Mouse (Mus musculus): ENCODE data around the gene Pfas. TPM values are rescaled to one million over a fixed set of nuclear protein-coding genes. Genes with fewer than 3 reads are reported as not detected.
"Not testable (repeated sequence)": the region's sequence is repeated elsewhere in the genome, so short reads cannot be mapped to it uniquely, and the experiment has no call there.

Pfas gene
- polyA plus RNA-seq, 1 experiment from 2014 or later: 14.3 TPM

DNA sequence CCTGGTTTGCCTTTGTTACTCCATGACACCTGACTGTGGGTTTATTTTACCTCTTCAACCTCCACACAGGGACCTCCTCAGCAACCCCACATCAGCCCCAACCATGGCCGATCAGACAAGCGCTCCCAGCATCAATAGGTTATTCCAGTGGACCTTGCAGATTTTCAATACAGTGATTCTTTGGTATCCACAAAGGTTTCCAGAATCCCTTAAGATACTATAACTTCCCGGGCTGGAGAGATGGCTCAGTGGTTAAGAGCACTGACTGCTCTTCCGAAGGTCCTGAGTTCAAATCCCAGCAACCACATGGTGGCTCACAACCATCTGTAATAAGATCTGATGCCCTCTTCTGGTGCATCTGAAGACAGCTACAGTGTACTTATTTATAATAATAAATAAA, 71.3 kb downstream of the Pfas start:
- not testable (repeated sequence) for H3K36me3 ChIP-seq (ENCODE audit: control insufficient read depth, insufficient read depth, low read length); H3K4me2 ChIP-seq (ENCODE audit: low read length); H3K4me1 ChIP-seq (ENCODE audit: control insufficient read depth in 2 of 2, insufficient read depth in 2 of 2, low read length in 2 of 2); H3K27ac ChIP-seq (replicated peaks in 1 of 2; ENCODE audit: control insufficient read depth in 1 of 2, insufficient read depth in 1 of 2, low read depth in 2 of 2, low read length in 2 of 2); H3K4me3 ChIP-seq (ENCODE audit: control insufficient read depth in 1 of 2, insufficient read depth in 1 of 2, low read depth in 1 of 2, low read length in 2 of 2); ATAC-seq (ENCODE audit: insufficient number of reproducible peaks, insufficient read depth, low FRiP score, low read depth); H3K9me3 ChIP-seq (ENCODE audit: control insufficient read depth, low read length); H3K9ac ChIP-seq (ENCODE audit: low read length); H3K27me3 ChIP-seq (ENCODE audit: control insufficient read depth, insufficient read depth, low read length)
- WGBS: 82% methylated on average over 4 of the region's 4 CpGs

Small RNAs within 50 kb of the gene (microRNA-seq; reads per million reads assigned to microRNA genes)
- gene Mir3062: 4.2 reads per million, percentile 12 among the genes with 10 or more reads in this experiment

Other genes starting within 250 kb of the Pfas start
- 61.8 and 63.2 TPM in 2 replicates for gene Ndel1, start 136.6 kb downstream of the Pfas start, polyA plus RNA-seq (2014; fragmentation: Nextera tagmentation; extraction: Ambion mirVana)
- 0.05 TPM in 1 of 2 replicates, not detected in the other for gene Rnf222, start 119.9 kb downstream of the Pfas start, polyA plus RNA-seq (2014; fragmentation: Nextera tagmentation; extraction: Ambion mirVana)
- gene Rpl26, start 106.9 kb downstream of the Pfas start, polyA plus RNA-seq (2014; fragmentation: Nextera tagmentation; extraction: Ambion mirVana): 669 and 732 TPM in 2 replicates
- gene Odf4, start 81.4 kb downstream of the Pfas start, polyA plus RNA-seq (2014; fragmentation: Nextera tagmentation; extraction: Ambion mirVana): not detected in 2 replicates
- 10.7 and 10.8 TPM in 2 replicates for gene Arhgef15, start 51.0 kb downstream of the Pfas start, polyA plus RNA-seq (2014; fragmentation: Nextera tagmentation; extraction: Ambion mirVana)
- gene Slc25a35, start 40.3 kb downstream of the Pfas start, polyA plus RNA-seq (2014; fragmentation: Nextera tagmentation; extraction: Ambion mirVana): 1.1 and 1.2 TPM in 2 replicates
- gene Rangrf, start 33.3 kb downstream of the Pfas start, polyA plus RNA-seq (2014; fragmentation: Nextera tagmentation; extraction: Ambion mirVana): 68.8 and 71.8 TPM in 2 replicates
- gene Ctc1, start 7.5 kb upstream of the Pfas start, polyA plus RNA-seq (2014; fragmentation: Nextera tagmentation; extraction: Ambion mirVana): 38.8 and 43.8 TPM in 2 replicates
- 61.7 and 64.8 TPM in 2 replicates for gene Aurkb, start 37.2 kb upstream of the Pfas start, polyA plus RNA-seq (2014; fragmentation: Nextera tagmentation; extraction: Ambion mirVana)
- 13.0 and 14.1 TPM in 2 replicates for gene Borcs6, start 51.3 kb upstream of the Pfas start, polyA plus RNA-seq (2014; fragmentation: Nextera tagmentation; extraction: Ambion mirVana)
- 33.5 and 34.4 TPM in 2 replicates for gene Tmem107, start 62.3 kb upstream of the Pfas start, polyA plus RNA-seq (2014; fragmentation: Nextera tagmentation; extraction: Ambion mirVana)
- gene Vamp2, start 80.0 kb upstream of the Pfas start, polyA plus RNA-seq (2014; fragmentation: Nextera tagmentation; extraction: Ambion mirVana): 81.5 and 93.9 TPM in 2 replicates
- 16.0 and 17.8 TPM in 2 replicates for gene Per1, start 86.8 kb upstream of the Pfas start, polyA plus RNA-seq (2014; fragmentation: Nextera tagmentation; extraction: Ambion mirVana)
- gene Hes7, start 111.9 kb upstream of the Pfas start, polyA plus RNA-seq (2014; fragmentation: Nextera tagmentation; extraction: Ambion mirVana): 0.43 and 0.47 TPM in 2 replicates
- gene 9130213A22Rik, start 114.1 kb upstream of the Pfas start, polyA plus RNA-seq (2014; fragmentation: Nextera tagmentation; extraction: Ambion mirVana): 0.28 and 1.2 TPM in 2 replicates
- gene Aloxe3, start 117.4 kb upstream of the Pfas start, polyA plus RNA-seq (2014; fragmentation: Nextera tagmentation; extraction: Ambion mirVana): 0.09 and 0.15 TPM in 2 replicates
- gene Alox12b, start 148.5 kb upstream of the Pfas start, polyA plus RNA-seq (2014; fragmentation: Nextera tagmentation; extraction: Ambion mirVana): not detected in 2 replicates
- 1.3 and 2.7 TPM in 2 replicates for gene Alox8, start 189.4 kb upstream of the Pfas start, polyA plus RNA-seq (2014; fragmentation: Nextera tagmentation; extraction: Ambion mirVana)
- gene Gucy2e, start 228.6 kb upstream of the Pfas start, polyA plus RNA-seq (2014; fragmentation: Nextera tagmentation; extraction: Ambion mirVana): 0.08 and 0.12 TPM in 2 replicates